Mouse (Mus musculus) effector memory CD4-positive, alpha-beta T cell, adult 5 months (primary cell): Measurements from ENCODE around the gene Ulk1. TPM values are rescaled to one million over a fixed set of nuclear protein-coding genes. Genes with fewer than 3 reads are reported as not detected.

Experiments
- polyA plus RNA-seq: library from polyadenylated mRNA; unstranded; fragments of 100-300 nt; shearing (Covaris generic); gene quantifications from one replicate; pipeline ENCODE4 v1.2.1, GENCODE M21; 2017

The Ulk1 gene
- 117 TPM for polyA plus RNA-seq

GRCm38 (mm10) chr5:110809667-110810325 is at the start of gene Ulk1:
Gene Ulk1 (minus strand): TSS chr5:110810097.

GRCm38 (mm10) chr5:110839678-110840365 is 29.9 kb upstream of the Ulk1 start, which contains the start of the genes Hscb and Chek2:
Gene Hscb (minus strand): TSS chr5:110839777.
Gene Chek2 (plus strand): TSS chr5:110839979.

DNA sequence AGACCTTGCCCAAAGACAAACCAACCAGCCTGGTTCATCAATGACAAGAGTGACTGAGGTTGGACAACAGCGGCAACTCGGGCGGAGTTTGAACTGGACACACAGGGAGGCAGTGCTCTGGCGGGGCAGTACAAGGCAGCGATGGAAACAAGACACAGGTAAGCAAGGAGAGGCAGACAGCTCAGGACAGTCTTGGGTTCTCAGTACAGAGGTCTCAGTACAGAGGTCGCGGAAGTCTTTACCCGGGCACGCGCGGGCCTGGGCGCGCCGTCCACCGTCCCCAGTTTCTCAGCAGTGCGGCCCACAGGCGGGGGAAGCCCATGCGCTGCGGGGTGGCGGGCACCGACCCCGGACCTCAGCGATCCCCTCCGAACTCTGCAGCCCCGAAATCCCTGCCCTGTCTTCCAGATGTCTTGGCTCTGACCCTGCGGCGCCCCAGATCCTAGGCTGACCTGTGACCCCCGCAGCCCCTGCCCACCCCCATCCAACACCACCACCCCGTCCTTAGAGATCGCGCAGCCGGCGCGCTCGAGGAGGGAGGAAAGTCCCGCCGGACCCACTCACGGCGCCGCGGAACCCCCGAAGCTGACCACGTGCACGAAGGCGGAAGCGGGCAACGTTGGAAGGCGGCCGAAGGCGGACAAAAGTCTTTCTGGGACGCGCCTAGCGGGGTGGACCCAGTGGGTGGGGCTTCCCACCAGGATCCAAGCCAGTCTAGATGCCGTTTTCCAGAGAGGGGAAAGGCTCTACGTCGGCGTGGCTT is 29.7 kb downstream of the Ulk1 start, which contains the start of gene Pus1:
TSS of gene Pus1 (minus strand) at position 662 of the 763 bp plus-strand sequence.

GRCm38 (mm10) chr5:110770448-110771158 is 39.3 kb downstream of the Ulk1 start, which contains the start of gene Ep400:
Gene Ep400 (minus strand): TSS chr5:110770717.

Other genes with a start within 250 kb of the Ulk1 start
- gene Noc4l, start 156.7 kb downstream of the Ulk1 start, polyA plus RNA-seq, result 48.3 TPM
- gene Ddx51, start 156.6 kb downstream of the Ulk1 start, polyA plus RNA-seq, result 47.0 TPM
- 66.9 TPM for gene Ep400, start 39.4 kb downstream of the Ulk1 start, polyA plus RNA-seq
- 31.8 TPM for gene Pus1, start 29.4 kb downstream of the Ulk1 start, polyA plus RNA-seq
- gene Hscb, start 29.7 kb upstream of the Ulk1 start, polyA plus RNA-seq, result 18.1 TPM
- gene Chek2, start 29.9 kb upstream of the Ulk1 start, polyA plus RNA-seq, result 2.5 TPM
- 3.3 TPM for gene Ttc28, start 69.7 kb upstream of the Ulk1 start, polyA plus RNA-seq